Mouse (Mus musculus) stomach, embryonic 16.5 days (tissue): Measurements from ENCODE around the gene Nek10. TPM values are rescaled to one million over a fixed set of nuclear protein-coding genes. Genes with fewer than 3 reads are reported as not detected.

Source experiments
- ATAC-seq: fragments of 200-750 bp; cut with Nextera tagmentation; 2 replicates; pipeline ENCODE4 v1.8.0; 2017; ENCODE audit warnings: moderate number of reproducible peaks, moderate TSS enrichment; ENCODE audit not compliant: insufficient read depth, low FRiP score
- H3K27ac ChIP-seq: fragments of 300-500 bp; sonication (generic); 2 replicates; pipeline ENCODE4 v1.5.1; 2014; ENCODE audit warnings: low read length
- H3K27me3 ChIP-seq: fragments of 300-500 bp; sonication (generic); 2 replicates; pipeline ENCODE4 v1.6.1; 2014; ENCODE audit warnings: low read length, control low read depth, mixed read lengths; ENCODE audit not compliant: control insufficient read depth, insufficient read depth
- H3K36me3 ChIP-seq: fragments of 300-500 bp; sonication (generic); 2 replicates; pipeline ENCODE4 v1.6.1; 2014; ENCODE audit warnings: low read length; ENCODE audit not compliant: control insufficient read depth, insufficient read depth
- H3K4me1 ChIP-seq: fragments of 300-500 bp; sonication (generic); 2 replicates; pipeline ENCODE4 v1.6.1; 2014; ENCODE audit warnings: low read length, control low read depth, mixed read lengths; ENCODE audit not compliant: control insufficient read depth, insufficient read depth
- H3K4me2 ChIP-seq: fragments of 300-500 bp; sonication (generic); 2 replicates; pipeline ENCODE4 v1.6.1; 2014; ENCODE audit warnings: low read depth, low read length, mixed read lengths
- H3K4me3 ChIP-seq: fragments of 300-500 bp; sonication (generic); replicated peaks from 2 replicates; pipeline ENCODE4 v1.5.1; 2014; ENCODE audit warnings: mild to moderate bottlenecking, low read length
- H3K9ac ChIP-seq: fragments of 300-500 bp; sonication (generic); 2 replicates; pipeline ENCODE4 v1.6.1; 2014; ENCODE audit warnings: low read length
- H3K9me3 ChIP-seq: fragments of 300-500 bp; sonication (generic); replicated peaks from 2 replicates; pipeline ENCODE4 v1.6.1; 2016; ENCODE audit warnings: low read length, control low read depth; ENCODE audit not compliant: control insufficient read depth
- WGBS: fragments of 180-500 bp; shearing (Covaris S2); extraction: QIAGEN DNeasy Blood & Tissue Kit; methylation state at CpG from one replicate; pipeline ENCODE4 v1.1.7; 2014; 5-methylcytosine and 5-hydroxymethylcytosine counted together
- polyA plus RNA-seq: library from polyadenylated mRNA; unstranded; fragments of >200 nt; fragmentation: Nextera tagmentation; extraction: Ambion mirVana; gene quantifications from 2 replicates; pipeline ENCODE4 v1.2.1, GENCODE M21; 2015

Gene Nek10
- polyA plus RNA-seq, 1 experiment from 2014 or later: 0.05 TPM

- no peak for ATAC-seq
- H3K4me2 ChIP-seq: no peak overlapping the region
- H3K36me3 ChIP-seq: no peaks in the 10 kb centered on the region
- WGBS: 66% methylated on average over 3 of the region's 3 CpGs
- no peak overlapping the region for H3K9ac ChIP-seq
- no peaks in the 10 kb centered on the region for H3K9me3 ChIP-seq
- no peaks in the 10 kb centered on the region for H3K27me3 ChIP-seq
- H3K4me1 ChIP-seq: no peaks in the 10 kb centered on the region
- no peak overlapping the region for H3K4me3 ChIP-seq
- H3K27ac ChIP-seq: no peak overlapping the region
Measured at GRCm38 (mm10) chr14:14896399-14897136, 93.4 kb downstream of the Nek10 start.

GRCm38 (mm10) chr14:14904750-14905529 is 101.7 kb downstream of the Nek10 start:
- Histone ChIP-seq H3K9ac (peak overlapping the region; percentile 55; the same call in 1 of the 2 replicates), H3K9me3 (no peaks in the 10 kb centered on the region), H3K36me3 (no peaks in the 10 kb centered on the region), H3K27me3 (no peaks in the 10 kb centered on the region), H3K4me3 (peak overlapping the region; percentile 29), H3K27ac (no peak overlapping the region), H3K4me2 (peak overlapping the region; percentile 48), H3K4me1 (no peaks in the 10 kb centered on the region)
- WGBS: 21% methylated on average over 9 of the region's 9 CpGs
- ATAC-seq: peak; percentile 71; the same call in 1 of the 2 replicates

GRCm38 (mm10) chr14:14905530-14905852 is 102.3 kb downstream of the Nek10 start:
- 78% methylated on average over 5 of the region's 5 CpGs for WGBS
- no peak overlapping the region for H3K4me3 ChIP-seq

GRCm38 (mm10) chr14:14925615-14926014 is 122.4 kb downstream of the Nek10 start:
- no peak overlapping the region for H3K4me2 ChIP-seq
- ATAC-seq: no peak
- no peaks in the 10 kb centered on the region for H3K9me3 ChIP-seq
- WGBS: 74% methylated on average over 1 of the region's 1 CpGs
- no peaks in the 10 kb centered on the region for H3K4me1 ChIP-seq
- H3K4me3 ChIP-seq: no peak overlapping the region
- no peak overlapping the region for H3K9ac ChIP-seq
- H3K27ac ChIP-seq: no peak overlapping the region
- no peaks in the 10 kb centered on the region for H3K27me3 ChIP-seq
- no peaks in the 10 kb centered on the region for H3K36me3 ChIP-seq

More at GRCm38 (mm10) chr14:14905530-14905852, 102.3 kb downstream of the Nek10 start:
- Histone ChIP-seq H3K4me2 (no peak overlapping the region), H3K9me3 (no peaks in the 10 kb centered on the region), H3K9ac (no peak overlapping the region), H3K36me3 (no peaks in the 10 kb centered on the region), H3K27ac (no peak overlapping the region), H3K4me1 (no peaks in the 10 kb centered on the region), H3K27me3 (no peaks in the 10 kb centered on the region)
- ATAC-seq: no peak

- Histone ChIP-seq H3K9me3 (no peaks in the 10 kb centered on the region), H3K9ac (no peak overlapping the region), H3K4me3 (no peak overlapping the region), H3K4me2 (no peak overlapping the region), H3K36me3 (no peaks in the 10 kb centered on the region), H3K27ac (no peak overlapping the region), H3K27me3 (no peaks in the 10 kb centered on the region), H3K4me1 (no peaks in the 10 kb centered on the region)
- ATAC-seq: no peak
- 85% methylated on average over 2 of the region's 2 CpGs for WGBS
Measured at GRCm38 (mm10) chr14:14927559-14927958, 124.3 kb downstream of the Nek10 start.

GRCm38 (mm10) chr14:14934977-14935376 is 131.8 kb downstream of the Nek10 start:
- H3K4me1 ChIP-seq: no peaks in the 10 kb centered on the region
- no peak overlapping the region for H3K9ac ChIP-seq
- ATAC-seq: no peak
- H3K4me2 ChIP-seq: no peak overlapping the region
- H3K27ac ChIP-seq: no peak overlapping the region
- H3K9me3 ChIP-seq: no peaks in the 10 kb centered on the region
- WGBS: 71% methylated on average over 2 of the region's 2 CpGs
- no peak overlapping the region for H3K4me3 ChIP-seq
- H3K36me3 ChIP-seq: no peaks in the 10 kb centered on the region
- H3K27me3 ChIP-seq: no peaks in the 10 kb centered on the region

- Histone ChIP-seq H3K27ac (no peak overlapping the region), H3K27me3 (no peaks in the 10 kb centered on the region), H3K4me3 (no peak overlapping the region), H3K4me2 (no peak overlapping the region), H3K36me3 (no peaks in the 10 kb centered on the region), H3K9ac (no peak overlapping the region), H3K4me1 (no peaks in the 10 kb centered on the region), H3K9me3 (no peaks in the 10 kb centered on the region)
- ATAC-seq: no peak
Measured at GRCm38 (mm10) chr14:14945930-14946329, 142.7 kb downstream of the Nek10 start.

GRCm38 (mm10) chr14:14949023-14949422 is 145.8 kb downstream of the Nek10 start:
- Histone ChIP-seq H3K4me2 (no peak overlapping the region), H3K9ac (no peak overlapping the region), H3K27me3 (no peaks in the 10 kb centered on the region), H3K4me1 (no peaks in the 10 kb centered on the region), H3K27ac (no peak overlapping the region), H3K4me3 (no peak overlapping the region), H3K9me3 (no peaks in the 10 kb centered on the region), H3K36me3 (no peaks in the 10 kb centered on the region)
- ATAC-seq: no peak
- WGBS: 92% methylated on average over 2 of the region's 2 CpGs

GRCm38 (mm10) chr14:14951808-14952207 is 148.6 kb downstream of the Nek10 start:
- no peaks in the 10 kb centered on the region for H3K27me3 ChIP-seq
- H3K27ac ChIP-seq: no peak overlapping the region
- no peaks in the 10 kb centered on the region for H3K36me3 ChIP-seq
- H3K4me1 ChIP-seq: no peaks in the 10 kb centered on the region
- H3K4me3 ChIP-seq: no peak overlapping the region
- ATAC-seq: no peak
- WGBS: 67% methylated on average over 1 of the region's 1 CpGs
- H3K9ac ChIP-seq: no peak overlapping the region
- no peak overlapping the region for H3K4me2 ChIP-seq
- H3K9me3 ChIP-seq: no peaks in the 10 kb centered on the region
